Mouse (Mus musculus) CD4-positive naive resting alpha-beta T cell, adult 76 days (primary cell): ENCODE results near the gene Sppl2c. TPM values are rescaled to one million over a fixed set of nuclear protein-coding genes. Genes with fewer than 3 reads are reported as not detected.

Experiments
- total RNA-seq: library from RNA; stranded (reverse); gene quantifications from one replicate; pipeline ENCODE4 v1.2.4, GENCODE M21; 2023

The Sppl2c gene
- not detected for total RNA-seq

GRCm38 (mm10) chr11:104186135-104186836 is at the start of gene Sppl2c:
TSS of gene Sppl2c (plus strand) at chr11:104186327.

GRCm38 (mm10) chr11:104231041-104231911 is 45.1 kb downstream of the Sppl2c start, which contains the start of gene Mapt:
TSS of gene Mapt (plus strand) at chr11:104231390.

Other genes with a start within 250 kb of the Sppl2c start
- 105 TPM for gene Nsf, start 232.3 kb upstream of the Sppl2c start, total RNA-seq
- gene Arf2, start 219.6 kb upstream of the Sppl2c start, total RNA-seq: 20.6 TPM
- not detected for gene Crhr1, start 53.5 kb upstream of the Sppl2c start, total RNA-seq
- not detected for gene Mapt, start 45.1 kb downstream of the Sppl2c start, total RNA-seq